Mouse (Mus musculus) G1E-ER4 (cell line): Measurements from ENCODE around the gene Sbno2. TPM values are rescaled to one million over a fixed set of nuclear protein-coding genes. Genes with fewer than 3 reads are reported as not detected.

Experiments used
- GATA1 ChIP-seq: IDR thresholded peaks from one replicate; pipeline ENCODE4 v1.8.0; 2012; ENCODE audit warnings: low read length, inconsistent platforms
- polyA plus RNA-seq: library from polyadenylated mRNA; stranded (reverse); fragments of >175 nt; gene quantifications from 2 replicates; pipeline ENCODE4 v1.2.3, GENCODE M21; 2012

Gene Sbno2
- polyA plus RNA-seq, 1 experiment: 41.5 TPM

GRCm38 (mm10) chr10:80016511-80016910, 88.9 kb downstream of the Sbno2 start, which contains the start of gene Arhgap45:
Gene Arhgap45 (plus strand): TSS chr10:80016653.
- no peak for TF ChIP-seq GATA1

DNA sequence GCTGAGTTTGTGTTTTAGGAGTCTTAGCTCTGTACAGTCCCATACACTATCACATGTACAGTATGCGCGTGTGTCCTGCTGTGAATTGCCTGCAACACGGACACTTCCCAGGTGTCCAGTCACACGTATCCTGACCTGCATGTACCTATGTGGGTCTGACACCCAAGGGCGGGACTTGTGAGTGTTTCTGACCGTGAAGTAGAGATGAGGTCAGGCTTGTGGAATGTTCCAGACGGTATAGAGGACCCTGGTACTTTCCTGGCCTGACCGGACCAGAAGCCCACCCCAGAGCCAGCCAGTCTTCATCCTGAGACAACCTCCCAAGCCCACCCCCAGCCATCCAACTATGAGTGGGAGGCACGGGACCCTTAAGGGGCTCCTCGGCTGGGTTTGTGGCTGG, 89.8 kb downstream of the Sbno2 start:
- no peak for TF ChIP-seq GATA1

DNA sequence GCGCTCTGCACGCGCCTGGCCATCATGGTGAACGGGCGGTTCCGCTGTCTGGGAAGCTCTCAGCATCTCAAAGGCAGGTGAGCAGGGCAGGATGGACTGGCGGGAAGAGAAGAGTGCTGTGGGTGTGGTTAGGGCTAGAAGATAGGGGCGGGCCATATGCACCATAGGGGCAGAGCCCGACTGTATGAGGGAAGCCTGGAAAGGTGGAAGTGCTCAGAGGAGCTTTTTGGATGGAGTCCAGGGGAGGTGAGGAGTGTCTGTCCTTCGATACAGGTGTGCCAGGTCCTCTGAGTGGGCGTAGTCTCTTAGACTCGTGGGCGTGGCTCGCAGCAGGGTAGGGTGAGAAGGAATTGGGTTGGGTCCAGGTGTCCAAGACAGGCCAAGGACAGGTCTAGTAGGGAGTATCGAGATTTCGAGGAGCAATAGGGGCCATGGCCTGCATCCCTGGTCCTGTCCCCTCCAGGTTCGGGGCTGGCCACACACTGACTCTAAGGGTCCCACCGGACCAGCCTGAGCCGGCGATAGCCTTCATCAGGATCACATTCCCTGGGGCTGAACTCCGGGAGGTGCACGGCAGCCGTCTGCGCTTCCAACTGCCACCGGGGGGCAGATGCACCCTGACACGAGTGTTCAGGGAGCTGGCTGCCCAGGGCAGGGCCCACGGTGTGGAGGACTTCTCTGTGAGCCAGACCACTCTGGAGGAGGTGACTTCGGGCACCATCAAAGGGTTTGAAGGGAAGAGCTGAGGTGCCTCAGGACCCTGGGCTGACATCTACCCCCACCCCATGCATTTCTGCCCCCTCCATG, 90.7 kb downstream of the Sbno2 start:
- no peak for TF ChIP-seq GATA1

- TF ChIP-seq GATA1: no peak
These were observed 91.8 kb downstream of the Sbno2 start for GRCm38 (mm10) chr10:80013609-80014008.

- TF ChIP-seq GATA1: no peak
These were observed 93.6 kb downstream of the Sbno2 start for GRCm38 (mm10) chr10:80011740-80012139.

Other genes with a start within 250 kb of the Sbno2 start
- gene Prtn3, start 231.1 kb downstream of the Sbno2 start, polyA plus RNA-seq: 0.38 TPM in 1 of 2 replicates, not detected in the other
- gene Plppr3, start 230.9 kb downstream of the Sbno2 start, polyA plus RNA-seq: not detected in 2 replicates
- gene Elane, start 219.3 kb downstream of the Sbno2 start, polyA plus RNA-seq: not detected in 2 replicates
- gene Cfd, start 214.7 kb downstream of the Sbno2 start, polyA plus RNA-seq: not detected in 2 replicates
- gene Med16, start 196.6 kb downstream of the Sbno2 start, polyA plus RNA-seq: 64.2 and 66.0 TPM in 2 replicates
- gene Gm26602, start 194.7 kb downstream of the Sbno2 start, polyA plus RNA-seq: not detected in 2 replicates
- gene Kiss1r, start 188.6 kb downstream of the Sbno2 start, polyA plus RNA-seq: 0.53 and 0.82 TPM in 2 replicates
- 229 and 234 TPM in 2 replicates for gene R3hdm4, start 184.4 kb downstream of the Sbno2 start, polyA plus RNA-seq
- 99.9 and 103 TPM in 2 replicates for gene Arid3a, start 178.5 kb downstream of the Sbno2 start, polyA plus RNA-seq
- gene Wdr18, start 145.4 kb downstream of the Sbno2 start, polyA plus RNA-seq: 85.4 and 95.5 TPM in 2 replicates
- 0.05 and 0.08 TPM in 2 replicates for gene Grin3b, start 134.9 kb downstream of the Sbno2 start, polyA plus RNA-seq
- 308 and 394 TPM in 2 replicates for gene Tmem259, start 121.2 kb downstream of the Sbno2 start, polyA plus RNA-seq
- 11.4 and 12.4 TPM in 2 replicates for gene Cnn2, start 117.0 kb downstream of the Sbno2 start, polyA plus RNA-seq
- gene Abca7, start 109.1 kb downstream of the Sbno2 start, polyA plus RNA-seq: 23.5 and 25.3 TPM in 2 replicates
- gene Arhgap45, start 88.9 kb downstream of the Sbno2 start, polyA plus RNA-seq: 160 and 189 TPM in 2 replicates
- gene Polr2e, start 65.8 kb downstream of the Sbno2 start, polyA plus RNA-seq: 180 and 263 TPM in 2 replicates
- 1,603 and 2,372 TPM in 2 replicates for gene Gpx4, start 58.4 kb downstream of the Sbno2 start, polyA plus RNA-seq
- gene Stk11, start 10.2 kb upstream of the Sbno2 start, polyA plus RNA-seq: 140 and 143 TPM in 2 replicates
- gene Atp5d, start 33.1 kb upstream of the Sbno2 start, polyA plus RNA-seq: 1,550 and 1,866 TPM in 2 replicates
- gene Cbarp, start 35.3 kb upstream of the Sbno2 start, polyA plus RNA-seq: 53.6 and 59.0 TPM in 2 replicates
- 227 and 254 TPM in 2 replicates for gene Midn, start 42.7 kb upstream of the Sbno2 start, polyA plus RNA-seq
- 54.3 and 62.8 TPM in 2 replicates for gene Cirbp, start 60.4 kb upstream of the Sbno2 start, polyA plus RNA-seq
- 5.8 and 6.7 TPM in 2 replicates for gene 1600002K03Rik, start 67.4 kb upstream of the Sbno2 start, polyA plus RNA-seq
- 0.46 and 0.52 TPM in 2 replicates for gene Efna2, start 73.9 kb upstream of the Sbno2 start, polyA plus RNA-seq
- 37.4 and 39.5 TPM in 2 replicates for gene Mum1, start 120.9 kb upstream of the Sbno2 start, polyA plus RNA-seq
- gene Ndufs7, start 143.6 kb upstream of the Sbno2 start, polyA plus RNA-seq: 309 and 396 TPM in 2 replicates
- gene Gamt, start 155.4 kb upstream of the Sbno2 start, polyA plus RNA-seq: 0.26 and 0.35 TPM in 2 replicates
- gene Dazap1, start 155.9 kb upstream of the Sbno2 start, polyA plus RNA-seq: 512 and 653 TPM in 2 replicates
- 5,691 and 9,847 TPM in 2 replicates for gene Rps15, start 186.9 kb upstream of the Sbno2 start, polyA plus RNA-seq
- gene Apc2, start 190.4 kb upstream of the Sbno2 start, polyA plus RNA-seq: 0.04 and 0.15 TPM in 2 replicates
- gene 2310011J03Rik, start 215.0 kb upstream of the Sbno2 start, polyA plus RNA-seq: 99.6 and 132 TPM in 2 replicates
- gene Pcsk4, start 223.9 kb upstream of the Sbno2 start, polyA plus RNA-seq: 3.5 and 4.3 TPM in 2 replicates
- 28.5 and 36.0 TPM in 2 replicates for gene Reep6, start 224.4 kb upstream of the Sbno2 start, polyA plus RNA-seq
- 30.2 and 32.7 TPM in 2 replicates for gene Adamtsl5, start 242.8 kb upstream of the Sbno2 start, polyA plus RNA-seq